Mouse (Mus musculus): ENCODE measurements at regions not wholly inside any gene's neighbourhood (a gene's known extent, or its start where the extent isn't known, plus 50 kb on each side); places are given as distances from the start of the nearest gene placed in this dataset.

- DNase-seq, result peak in 1 of 2 experiments; percentile 7
Observed at GRCm38 (mm10) chr4:73111311-73111710, 258.9 kb upstream of the Aldoart1 start.
